Mouse (Mus musculus) cerebellum, adult 2 months (tissue): ENCODE results near the gene Cdc42ep1.

ENCODE experiments used
- CTCF ChIP-seq: fragments of 200-500 bp; IDR thresholded peaks from 2 replicates; pipeline ENCODE4 v1.5.1; 2011; ENCODE audit warnings: low read depth, mild to moderate bottlenecking, control low read depth, low read length, moderate library complexity, borderline replicate concordance; ENCODE audit not compliant: insufficient read depth
- POLR2A ChIP-seq: fragments of 200-500 bp; IDR thresholded peaks from 2 replicates; pipeline ENCODE4 v1.6.1; 2011; ENCODE audit warnings: low read length, control low read depth, borderline replicate concordance; ENCODE audit not compliant: insufficient read depth

DNA sequence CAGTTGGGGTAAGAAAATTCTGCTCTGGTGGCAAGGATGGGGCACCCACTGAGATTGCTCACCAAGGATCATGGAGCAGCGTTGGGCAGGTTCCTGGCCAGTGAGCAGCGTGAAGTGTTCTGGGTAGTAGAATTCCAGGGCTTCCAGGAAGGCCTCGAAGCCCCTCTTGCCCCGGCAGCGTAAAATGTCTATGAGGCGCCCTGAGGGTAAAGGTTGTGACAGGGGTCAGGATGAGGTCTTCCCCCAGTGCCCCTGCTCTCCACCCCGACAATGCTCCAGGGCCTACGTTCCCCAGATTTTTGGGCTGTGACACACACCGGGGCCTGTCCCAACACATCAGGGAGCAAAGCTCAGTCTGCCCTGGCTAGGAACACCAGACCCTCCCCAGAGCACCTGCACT is 40.9 kb upstream of the Cdc42ep1 start:
- TF ChIP-seq POLR2A (no peak), CTCF (no peak)
